Mouse (Mus musculus) kidney, adult 2 months (tissue): ENCODE results near the gene Rbfox3.

Source experiments
- CTCF ChIP-seq: fragments of 200-500 bp; conservative IDR thresholded peaks from 2 replicates; pipeline ENCODE4 v1.5.1; 2011; ENCODE audit warnings: low read depth, mild to moderate bottlenecking, control low read depth, low read length, moderate library complexity, mixed read lengths; ENCODE audit not compliant: insufficient read depth, insufficient read length
- POLR2A ChIP-seq: fragments of 200-500 bp; IDR thresholded peaks from one replicate; pipeline ENCODE4 v1.6.1; 2011; ENCODE audit warnings: low read depth, low read length, control low read depth

DNA sequence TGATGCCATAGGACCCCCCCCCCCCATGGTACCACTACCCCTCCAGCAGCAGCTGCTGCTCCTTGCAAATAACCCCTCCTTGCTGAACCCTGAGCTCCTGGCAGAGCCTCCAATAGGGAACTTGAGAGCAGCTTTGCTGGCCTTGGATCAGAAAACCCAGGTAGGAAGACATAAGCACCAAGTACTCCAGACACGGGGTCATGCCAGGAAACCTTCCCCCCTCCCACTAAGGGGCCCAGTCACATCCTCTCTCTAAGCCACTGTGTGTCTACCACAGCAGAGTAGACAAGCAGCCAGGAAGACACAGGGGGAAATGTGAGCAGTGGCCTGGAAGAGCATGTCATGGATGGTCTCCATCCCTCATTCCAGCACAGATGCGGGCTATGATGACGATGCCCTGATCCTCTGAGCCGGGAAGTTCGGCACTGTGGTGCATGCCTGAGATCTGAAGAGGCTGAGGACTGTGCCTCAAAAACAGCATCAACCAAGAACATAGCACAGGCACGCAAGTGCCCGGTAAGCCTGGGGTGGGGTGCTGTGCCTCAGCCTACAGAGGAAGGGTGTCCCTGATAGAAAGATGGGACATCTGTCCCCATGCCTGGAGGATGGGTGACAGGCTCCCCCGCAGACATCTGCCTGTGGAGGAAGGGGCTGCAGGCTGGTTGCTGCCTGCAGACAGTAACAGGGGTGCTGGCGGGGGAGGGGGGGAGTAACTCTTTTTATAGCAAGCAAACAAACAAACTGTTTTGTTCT lies 119.1 kb downstream of the Rbfox3 start:
- no peak for TF ChIP-seq CTCF
- TF ChIP-seq POLR2A, result no peak
